Mouse (Mus musculus) embryonic facial prominence, embryonic 14.5 days (tissue): ENCODE data around the gene Aamp. TPM values are rescaled to one million over a fixed set of nuclear protein-coding genes. Genes with fewer than 3 reads are reported as not detected.

Source experiments
- ATAC-seq: fragments of 200-750 bp; cut with Nextera tagmentation; 2 replicates; pipeline ENCODE4 v1.8.0; 2017; ENCODE audit warnings: low read depth, moderate number of reproducible peaks, moderate TSS enrichment
- DNase-seq: peaks from one replicate; pipeline ENCODE4 v3.0.0-alpha.2; 2015; ENCODE audit warnings: low spot score
- H3K27ac ChIP-seq: fragments of 300-500 bp; sonication (generic); replicated peaks from 2 replicates; pipeline ENCODE4 v1.5.1; 2014; ENCODE audit warnings: low read depth, mild to moderate bottlenecking, low read length, moderate library complexity
- H3K27me3 ChIP-seq: fragments of 300-500 bp; sonication (generic); replicated peaks from 2 replicates; pipeline ENCODE4 v1.6.1; 2014; ENCODE audit warnings: low read length; ENCODE audit not compliant: control insufficient read depth, insufficient read depth
- H3K36me3 ChIP-seq: fragments of 300-500 bp; sonication (generic); 2 replicates; pipeline ENCODE4 v1.6.1; 2014; ENCODE audit warnings: low read length, mixed read lengths; ENCODE audit not compliant: control insufficient read depth, insufficient read depth
- H3K4me1 ChIP-seq: fragments of 300-500 bp; sonication (generic); 2 replicates; pipeline ENCODE4 v1.6.1; 2014; ENCODE audit warnings: antibody characterized with exemption, low read length; ENCODE audit not compliant: control insufficient read depth, insufficient read depth
- H3K4me2 ChIP-seq: fragments of 300-500 bp; sonication (generic); 2 replicates; pipeline ENCODE4 v1.6.1; 2014; ENCODE audit warnings: low read depth, mild to moderate bottlenecking, low read length, moderate library complexity, mixed read lengths
- H3K4me3 ChIP-seq: fragments of 300-500 bp; sonication (generic); 2 replicates; pipeline ENCODE4 v1.5.1; 2014; ENCODE audit warnings: low read depth, mild to moderate bottlenecking, low read length
- H3K9ac ChIP-seq: fragments of 300-500 bp; sonication (generic); 2 replicates; pipeline ENCODE4 v1.6.1; 2014; ENCODE audit warnings: low read depth, mild to moderate bottlenecking, low read length, moderate library complexity, mixed read lengths
- H3K9me3 ChIP-seq: fragments of 300-500 bp; sonication (generic); 2 replicates; pipeline ENCODE4 v1.6.1; 2016; ENCODE audit warnings: low read length; ENCODE audit not compliant: control insufficient read depth
- WGBS: fragments of 180-500 bp; shearing (Covaris S2); extraction: QIAGEN DNeasy Blood & Tissue Kit; methylation state at CpG from one replicate; pipeline ENCODE4 v1.1.7; 2014; 5-methylcytosine and 5-hydroxymethylcytosine counted together
- polyA plus RNA-seq: library from polyadenylated mRNA; unstranded; fragments of >200 nt; fragmentation: Nextera tagmentation; extraction: Ambion mirVana; gene quantifications from 2 replicates; pipeline ENCODE4 v1.2.1, GENCODE M21; 2014

Aamp gene
- polyA plus RNA-seq, 1 experiment from 2014 or later: 214 TPM

- H3K27ac ChIP-seq: no peak overlapping the region
- 82% methylated on average over 6 of the region's 6 CpGs for WGBS
- H3K4me3 ChIP-seq: no peak overlapping the region
- H3K4me1 ChIP-seq: no peaks in the 10 kb centered on the region
- H3K4me2 ChIP-seq: no peak overlapping the region
- H3K9me3 ChIP-seq: no peaks in the 10 kb centered on the region
- H3K36me3 ChIP-seq: peaks cover 94% of the 10 kb centered on the region
- no peak for ATAC-seq
- DNase-seq: no peak
- H3K9ac ChIP-seq: no peak overlapping the region
- no peaks in the 10 kb centered on the region for H3K27me3 ChIP-seq
These were observed 22.0 kb downstream of the Aamp start for GRCm38 (mm10) chr1:74262510-74262909.

DNA sequence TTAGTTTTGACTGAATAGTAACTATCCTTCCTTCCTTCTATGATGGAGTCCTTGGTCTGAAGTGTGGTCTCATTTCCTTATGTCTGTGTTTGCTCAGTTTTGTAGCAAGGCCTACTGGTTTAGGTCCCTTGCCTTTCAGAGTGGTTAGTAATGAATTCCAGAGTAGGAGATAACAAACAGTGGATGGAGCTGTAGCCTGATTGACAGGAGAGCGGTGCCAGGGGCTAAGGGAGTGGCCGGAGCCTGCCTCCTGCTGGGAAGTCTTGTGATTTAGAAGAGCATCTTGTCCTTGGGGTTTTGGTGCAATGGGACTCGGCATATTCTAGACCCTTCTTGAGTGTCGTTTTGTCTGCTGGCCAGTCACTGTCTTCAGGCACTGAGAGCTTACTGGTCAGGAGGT, 27.8 kb downstream of the Aamp start:
- H3K9me3 ChIP-seq: no peaks in the 10 kb centered on the region
- H3K27ac ChIP-seq: no peak overlapping the region
- no peaks in the 10 kb centered on the region for H3K4me1 ChIP-seq
- DNase-seq: no peak
- no peak overlapping the region for H3K4me3 ChIP-seq
- 63% methylated on average over 4 of the region's 4 CpGs for WGBS
- no peak overlapping the region for H3K9ac ChIP-seq
- peaks cover 90% of the 10 kb centered on the region for H3K36me3 ChIP-seq
- no peak for ATAC-seq
- no peaks in the 10 kb centered on the region for H3K27me3 ChIP-seq
- no peak overlapping the region for H3K4me2 ChIP-seq

DNA sequence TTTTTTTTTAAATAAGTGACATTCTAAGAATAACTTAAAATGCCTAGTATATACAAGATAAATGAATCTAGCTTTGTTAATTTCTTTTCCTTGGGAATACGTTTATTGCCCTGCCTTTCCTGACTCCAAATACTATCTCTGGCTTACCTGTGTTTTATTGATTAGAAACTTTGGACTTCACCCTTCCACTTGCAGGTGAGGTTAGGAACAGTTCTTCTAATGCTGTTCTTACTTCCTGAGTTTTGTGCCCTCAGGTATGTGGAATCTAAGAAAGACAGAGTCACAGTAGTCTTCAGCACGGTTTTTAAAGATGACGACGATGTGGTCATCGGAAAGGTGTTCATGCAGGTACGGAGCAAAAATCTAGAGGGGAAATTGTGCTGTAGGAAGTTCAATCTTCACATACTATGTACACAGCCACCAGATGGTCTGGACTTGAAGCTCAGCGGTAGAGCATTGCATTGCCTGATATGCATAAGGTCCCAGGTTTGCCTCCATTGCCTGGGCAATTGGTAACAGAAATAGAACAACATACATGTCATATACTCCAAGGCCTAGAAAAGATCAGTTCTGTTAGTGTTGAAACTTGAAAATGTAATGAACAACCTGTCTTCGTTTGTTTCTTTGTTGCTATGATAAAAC, 28.7 kb downstream of the Aamp start:
- Histone ChIP-seq H3K4me2 (no peak overlapping the region), H3K27me3 (no peaks in the 10 kb centered on the region), H3K9me3 (no peaks in the 10 kb centered on the region), H3K4me1 (no peaks in the 10 kb centered on the region), H3K4me3 (no peak overlapping the region), H3K9ac (no peak overlapping the region), H3K27ac (no peak overlapping the region), H3K36me3 (peaks cover 90% of the 10 kb centered on the region)
- 95% methylated on average over 8 of the region's 8 CpGs for WGBS
- ATAC-seq (no peak), DNase-seq (no peak)

DNA sequence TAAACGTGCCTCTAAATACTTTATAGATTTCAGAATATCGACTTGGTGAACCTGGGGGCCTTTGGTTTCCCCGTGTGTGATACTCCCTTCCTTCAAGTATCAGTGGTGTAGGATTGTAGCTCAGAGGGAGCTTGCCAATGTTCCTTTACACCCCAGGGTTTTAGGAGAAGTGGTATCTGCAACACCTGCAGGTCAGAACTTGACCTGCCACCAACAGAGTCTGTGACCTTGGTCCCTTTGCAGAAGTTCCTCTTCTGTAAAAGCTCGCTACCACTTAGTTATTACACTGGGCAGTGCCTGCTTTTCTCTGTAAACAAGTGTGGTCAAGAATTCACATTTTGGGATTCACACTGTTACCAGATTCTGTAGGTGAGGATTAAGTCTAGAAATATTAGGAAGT, 34.4 kb downstream of the Aamp start:
- H3K4me1 ChIP-seq: no peaks in the 10 kb centered on the region
- H3K36me3 ChIP-seq: peaks cover 86% of the 10 kb centered on the region
- H3K9ac ChIP-seq: no peak overlapping the region
- no peak overlapping the region for H3K4me2 ChIP-seq
- H3K27ac ChIP-seq: no peak overlapping the region
- ATAC-seq: no peak
- no peak overlapping the region for H3K4me3 ChIP-seq
- H3K9me3 ChIP-seq: no peaks in the 10 kb centered on the region
- 91% methylated on average over 4 of the region's 4 CpGs for WGBS
- H3K27me3 ChIP-seq: no peaks in the 10 kb centered on the region
- DNase-seq: no peak

- Histone ChIP-seq H3K4me1 (no peaks in the 10 kb centered on the region), H3K4me2 (no peak overlapping the region), H3K36me3 (peaks cover 81% of the 10 kb centered on the region), H3K9ac (no peak overlapping the region), H3K27me3 (no peaks in the 10 kb centered on the region), H3K9me3 (no peaks in the 10 kb centered on the region), H3K4me3 (no peak overlapping the region), H3K27ac (peak overlapping the region; percentile 42; the same call in 1 of the 2 replicates)
- DNase-seq (no peak), ATAC-seq (no peak)
- 69% methylated on average over 5 of the region's 5 CpGs for WGBS
These were observed 35.1 kb downstream of the Aamp start for GRCm38 (mm10) chr1:74249331-74249980.

GRCm38 (mm10) chr1:74248799-74249198, 35.7 kb downstream of the Aamp start:
- 39% methylated on average over 1 of the region's 1 CpGs for WGBS
- Histone ChIP-seq H3K4me1 (no peaks in the 10 kb centered on the region), H3K4me2 (no peak overlapping the region), H3K9me3 (no peaks in the 10 kb centered on the region), H3K36me3 (peaks cover 75% of the 10 kb centered on the region), H3K9ac (no peak overlapping the region), H3K4me3 (no peak overlapping the region), H3K27me3 (no peaks in the 10 kb centered on the region), H3K27ac (peak overlapping the region; percentile 67)
- ATAC-seq (no peak), DNase-seq (peak; percentile 55)

DNA sequence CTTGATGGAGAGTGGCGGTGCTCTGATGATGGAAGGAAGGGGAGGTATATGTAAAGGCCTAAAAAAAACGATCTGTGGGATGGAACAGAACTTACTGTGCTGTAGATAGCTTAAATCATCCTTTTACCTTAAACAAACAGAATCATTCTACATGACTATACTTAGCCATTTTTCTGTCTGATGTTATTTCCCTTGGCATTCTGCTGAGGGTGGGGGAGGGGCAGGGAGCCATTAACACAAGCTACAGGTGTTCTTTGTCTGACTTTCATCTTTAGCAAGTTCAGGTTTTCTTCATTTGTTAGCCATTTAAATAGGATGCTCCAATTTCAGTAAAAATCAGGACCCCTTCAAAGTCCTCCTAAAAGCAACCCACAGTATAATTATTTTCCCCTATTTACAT, 39.0 kb downstream of the Aamp start:
- Histone ChIP-seq H3K9me3 (no peaks in the 10 kb centered on the region), H3K36me3 (peaks cover 48% of the 10 kb centered on the region), H3K27me3 (no peaks in the 10 kb centered on the region), H3K4me2 (no peak overlapping the region), H3K9ac (no peak overlapping the region), H3K27ac (no peak overlapping the region), H3K4me3 (no peak overlapping the region), H3K4me1 (peaks cover 2% of the 10 kb centered on the region; the same call in 1 of the 2 replicates)
- ATAC-seq (no peak), DNase-seq (no peak)
- WGBS: 82% methylated on average over 2 of the region's 2 CpGs

DNA sequence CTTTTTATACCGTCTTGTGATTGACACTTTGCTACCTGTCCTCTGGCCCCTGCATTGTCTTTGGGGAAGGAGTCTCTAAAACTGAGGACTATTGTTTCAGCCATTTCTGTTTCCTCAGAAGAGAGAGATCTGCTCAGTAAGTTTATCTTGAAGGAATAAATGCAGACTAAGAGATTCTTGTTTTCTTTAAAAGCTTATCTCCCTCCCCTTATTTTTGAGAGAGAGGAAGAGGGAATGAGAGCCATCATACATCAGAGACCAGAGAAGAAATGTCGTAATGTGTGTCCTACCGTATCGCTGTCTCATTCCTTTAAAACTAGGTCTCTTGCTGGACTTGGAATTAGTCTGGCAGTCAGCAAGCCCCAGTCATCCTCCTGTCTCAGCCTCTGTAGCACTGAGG, 43.7 kb downstream of the Aamp start:
- H3K4me3 ChIP-seq: no peak overlapping the region
- H3K4me1 ChIP-seq: peaks cover 32% of the 10 kb centered on the region
- no peaks in the 10 kb centered on the region for H3K27me3 ChIP-seq
- DNase-seq (no peak), ATAC-seq (no peak)
- H3K9ac ChIP-seq: no peak overlapping the region
- no peaks in the 10 kb centered on the region for H3K9me3 ChIP-seq
- peak overlapping the region; percentile 30 for H3K27ac ChIP-seq
- WGBS: 78% methylated on average over 4 of the region's 4 CpGs
- peak overlapping the region; percentile 3; the same call in 1 of the 2 replicates for H3K4me2 ChIP-seq
- H3K36me3 ChIP-seq: peaks cover 7% of the 10 kb centered on the region; the same call in 1 of the 2 replicates

DNA sequence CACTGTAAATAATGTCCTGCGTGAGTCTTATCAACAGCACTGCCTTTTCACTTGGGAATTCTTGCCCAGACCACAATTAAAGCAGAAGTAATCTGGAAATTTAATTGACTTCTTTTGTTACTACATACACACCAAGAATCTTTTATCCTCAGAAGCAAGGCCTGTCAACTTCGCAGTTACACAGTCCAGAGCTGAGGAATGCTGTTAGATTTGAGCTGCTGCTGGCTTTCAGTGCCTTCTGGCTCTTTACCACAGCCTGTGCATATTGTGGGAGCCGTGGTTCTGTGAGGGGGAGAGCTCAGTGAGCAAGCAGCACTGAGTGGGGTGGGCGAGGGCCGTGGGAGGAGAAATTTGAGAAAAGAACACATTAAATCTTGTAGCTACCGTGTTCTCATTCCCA, 44.2 kb downstream of the Aamp start:
- Histone ChIP-seq H3K36me3 (0 out of 2 replicates have a peak, but pooled peaks cover 6% of the 10 kb centered on the region), H3K27me3 (no peaks in the 10 kb centered on the region), H3K9ac (no peak overlapping the region), H3K4me2 (peak overlapping the region; percentile 3; the same call in 1 of the 2 replicates), H3K4me1 (peaks cover 32% of the 10 kb centered on the region), H3K27ac (peak overlapping the region; percentile 30), H3K4me3 (no peak overlapping the region), H3K9me3 (no peaks in the 10 kb centered on the region)
- 0 out of 2 replicates have a peak, but pooled peaks have one; percentile 17 for ATAC-seq
- 39% methylated on average over 6 of the region's 6 CpGs for WGBS
- peak; percentile 45 for DNase-seq
